In the genomic region with DNA sequence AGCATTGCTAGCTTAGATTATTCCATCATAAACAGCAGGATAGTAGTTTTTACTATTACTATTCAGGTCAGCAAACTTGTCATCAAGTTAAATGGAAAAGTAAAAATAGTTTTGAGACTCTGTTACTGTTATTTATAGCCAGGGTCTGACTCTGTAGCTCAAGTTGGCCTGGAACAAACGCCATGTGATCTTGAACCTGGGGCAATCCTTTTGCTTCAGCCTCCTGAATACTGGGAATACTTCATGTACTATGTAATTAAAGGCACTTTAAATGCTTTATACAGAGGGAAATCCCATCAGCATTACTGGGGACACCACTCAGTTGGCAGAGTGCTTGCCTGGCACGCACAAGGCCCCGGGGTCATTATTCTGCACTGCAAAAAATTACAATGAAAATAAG, we compare ENCODE assay signal across 21 mouse cellular contexts.
"Had no signal": no experiment of that assay in that cellular context is flagged by ENCODE, and none has a peak within 500 bp of the region (broad histone marks: within the 10 kb centered on the region; RNA-seq: fewer than 3 reads in every experiment).

No protein-coding gene starts in this region.

- H3K9me3 ChIP-seq: limb, embryonic 12.5 days; limb, embryonic 15.5 days; midbrain, embryonic 12.5 days; midbrain, embryonic 15.5 days; neural tube, embryonic 12.5 days; neural tube, embryonic 15.5 days; stomach, embryonic 15.5 days had no signal

- DNase-seq: kidney, postnatal 14 days; kidney, postnatal 4 days; left cerebral cortex, postnatal 4 days; liver, postnatal 0 days; lung, embryonic 14.5 days; right cerebral cortex, adult 18-20 months; right cerebral cortex, postnatal 14 days; right cerebral cortex, postnatal 4 days; spleen, adult 18-20 months; thymus, postnatal 25 days had no signal

- H3K4me3 ChIP-seq: limb, embryonic 12.5 days; limb, embryonic 15.5 days; midbrain, embryonic 12.5 days; midbrain, embryonic 15.5 days; neural tube, embryonic 12.5 days; neural tube, embryonic 15.5 days; stomach, embryonic 15.5 days had no signal

- ATAC-seq: liver, postnatal 0 days; lung, postnatal 0 days; midbrain, embryonic 15.5 days had no signal

- H3K27me3 ChIP-seq: limb, embryonic 12.5 days; limb, embryonic 15.5 days; midbrain, embryonic 12.5 days; midbrain, embryonic 15.5 days; neural tube, embryonic 12.5 days; neural tube, embryonic 15.5 days; stomach, embryonic 15.5 days had no signal

- H3K4me1 ChIP-seq: limb, embryonic 12.5 days; limb, embryonic 15.5 days; midbrain, embryonic 12.5 days; midbrain, embryonic 15.5 days; neural tube, embryonic 12.5 days; neural tube, embryonic 15.5 days; stomach, embryonic 15.5 days had no signal

- H3K9ac ChIP-seq: limb, embryonic 12.5 days; limb, embryonic 15.5 days; liver, embryonic 14.5 days; liver, postnatal 0 days; lung, embryonic 14.5 days; midbrain, embryonic 12.5 days; midbrain, embryonic 15.5 days; neural tube, embryonic 12.5 days; neural tube, embryonic 15.5 days; stomach, embryonic 15.5 days had no signal

- H3K27ac ChIP-seq: limb, embryonic 12.5 days; limb, embryonic 15.5 days; liver, embryonic 14.5 days; macrophage; midbrain, embryonic 12.5 days; midbrain, embryonic 15.5 days; neural tube, embryonic 12.5 days; neural tube, embryonic 15.5 days; stomach, embryonic 15.5 days had no signal

- H3K4me2 ChIP-seq: limb, embryonic 12.5 days; limb, embryonic 15.5 days; liver, embryonic 11.5 days; lung, embryonic 14.5 days; midbrain, embryonic 12.5 days; midbrain, embryonic 15.5 days; neural tube, embryonic 12.5 days; neural tube, embryonic 15.5 days; stomach, embryonic 15.5 days had no signal
